Mouse (Mus musculus) liver, embryonic 16.5 days (tissue): Measurements from ENCODE around the gene Trpm3. TPM values are rescaled to one million over a fixed set of nuclear protein-coding genes. Genes with fewer than 3 reads are reported as not detected.
A peak's percentile ranks its signal among the peaks of the same experiment; 100 is the strongest.
"Not testable (repeated sequence)": the region's sequence is repeated elsewhere in the genome, so short reads cannot be mapped to it uniquely, and the experiment has no call there.

ENCODE experiments used
- ATAC-seq: fragments of 200-750 bp; cut with Nextera tagmentation; 2 replicates; pipeline ENCODE4 v1.8.0; 2017; ENCODE audit warnings: low read depth, mild to moderate bottlenecking, moderate number of reproducible peaks, moderate library complexity
- H3K27ac ChIP-seq: fragments of 300-500 bp; sonication (generic); 2 replicates; pipeline ENCODE4 v1.5.1; 2014; ENCODE audit warnings: mild to moderate bottlenecking, low read length
- H3K27me3 ChIP-seq: fragments of 300-500 bp; sonication (generic); 2 replicates; pipeline ENCODE4 v1.6.1; 2014; ENCODE audit warnings: low read depth, low read length, mixed read lengths; ENCODE audit not compliant: control insufficient read depth, insufficient read depth
- H3K36me3 ChIP-seq: fragments of 300-500 bp; sonication (generic); 2 replicates; pipeline ENCODE4 v1.6.1; 2014; ENCODE audit warnings: mild to moderate bottlenecking; ENCODE audit not compliant: control insufficient read depth, insufficient read depth
- H3K4me1 ChIP-seq: fragments of 300-500 bp; sonication (generic); 2 replicates; pipeline ENCODE4 v1.6.1; 2014; ENCODE audit warnings: low read depth, low read length, mixed read lengths; ENCODE audit not compliant: control insufficient read depth
- H3K4me2 ChIP-seq: fragments of 300-500 bp; sonication (generic); 2 replicates; pipeline ENCODE4 v1.6.1; 2014; ENCODE audit warnings: low read depth, low read length, mixed read lengths
- H3K4me3 ChIP-seq: fragments of 300-500 bp; sonication (generic); 2 replicates; pipeline ENCODE4 v1.5.1; 2014; ENCODE audit warnings: low read depth, mild to moderate bottlenecking, low read length
- H3K9ac ChIP-seq: fragments of 300-500 bp; sonication (generic); 2 replicates; pipeline ENCODE4 v1.6.1; 2014; ENCODE audit warnings: low read depth, low read length
- H3K9me3 ChIP-seq: fragments of 300-500 bp; sonication (generic); replicated peaks from 2 replicates; pipeline ENCODE4 v1.6.1; 2016; ENCODE audit warnings: low read length; ENCODE audit not compliant: control insufficient read depth
- WGBS: fragments of 180-500 bp; shearing (Covaris S2); extraction: QIAGEN DNeasy Blood & Tissue Kit; methylation state at CpG from one replicate; pipeline ENCODE4 v1.1.7; 2014; ENCODE audit not compliant: insufficient replicate concordance; 5-methylcytosine and 5-hydroxymethylcytosine counted together
- polyA plus RNA-seq: library from polyadenylated mRNA; unstranded; fragments of >200 nt; fragmentation: Nextera tagmentation; extraction: Ambion mirVana; gene quantifications from 2 replicates; pipeline ENCODE4 v1.2.1, GENCODE M21; 2015

Trpm3 gene
- polyA plus RNA-seq, 1 experiment from 2014 or later, result 0.04 TPM

- not testable (repeated sequence) for H3K4me3 ChIP-seq, H3K27ac ChIP-seq, H3K9ac ChIP-seq, H3K4me1 ChIP-seq, ATAC-seq, H3K27me3 ChIP-seq, H3K4me2 ChIP-seq, H3K9me3 ChIP-seq, H3K36me3 ChIP-seq
- WGBS, result 41% methylated on average over 1 of the region's 1 CpGs
Observed at GRCm38 (mm10) chr19:23033343-23033742, 894.5 kb downstream of the Trpm3 start.

- Histone ChIP-seq H3K9me3 (no peaks in the 10 kb centered on the region), H3K27ac (no peak overlapping the region), H3K9ac (no peak overlapping the region), H3K4me2 (no peak overlapping the region), H3K4me3 (no peak overlapping the region), H3K36me3 (no peaks in the 10 kb centered on the region), H3K4me1 (no peaks in the 10 kb centered on the region), H3K27me3 (no peaks in the 10 kb centered on the region)
- no peak for ATAC-seq
- 54% methylated on average over 5 of the region's 5 CpGs for WGBS
Observed at GRCm38 (mm10) chr19:23034117-23034516, 895.3 kb downstream of the Trpm3 start.

- 76% methylated on average over 4 of the region's 4 CpGs for WGBS
- Histone ChIP-seq H3K4me1 (no peaks in the 10 kb centered on the region), H3K36me3 (no peaks in the 10 kb centered on the region), H3K9ac (no peak overlapping the region), H3K4me3 (no peak overlapping the region), H3K27ac (no peak overlapping the region), H3K9me3 (no peaks in the 10 kb centered on the region), H3K4me2 (no peak overlapping the region), H3K27me3 (no peaks in the 10 kb centered on the region)
- ATAC-seq, result no peak
Observed at GRCm38 (mm10) chr19:23034933-23035332, 896.1 kb downstream of the Trpm3 start.

GRCm38 (mm10) chr19:23035786-23036185 is 896.9 kb downstream of the Trpm3 start:
- no peak overlapping the region for H3K9ac ChIP-seq
- no peaks in the 10 kb centered on the region for H3K9me3 ChIP-seq
- no peak overlapping the region for H3K27ac ChIP-seq
- no peaks in the 10 kb centered on the region for H3K4me1 ChIP-seq
- H3K36me3 ChIP-seq, result no peaks in the 10 kb centered on the region
- ATAC-seq, result no peak
- no peaks in the 10 kb centered on the region for H3K27me3 ChIP-seq
- WGBS, result 61% methylated on average over 3 of the region's 3 CpGs
- no peak overlapping the region for H3K4me2 ChIP-seq
- no peak overlapping the region for H3K4me3 ChIP-seq

GRCm38 (mm10) chr19:23036782-23037477 is 898.1 kb downstream of the Trpm3 start:
- H3K27ac ChIP-seq, result no peak overlapping the region
- H3K4me3 ChIP-seq, result no peak overlapping the region
- no peak overlapping the region for H3K4me2 ChIP-seq
- no peak for ATAC-seq
- no peak overlapping the region for H3K9ac ChIP-seq
- H3K36me3 ChIP-seq, result no peaks in the 10 kb centered on the region
- WGBS, result 40% methylated on average over 11 of the region's 11 CpGs
- no peaks in the 10 kb centered on the region for H3K4me1 ChIP-seq
- no peaks in the 10 kb centered on the region for H3K27me3 ChIP-seq
- H3K9me3 ChIP-seq, result no peaks in the 10 kb centered on the region

GRCm38 (mm10) chr19:23037499-23037898 is 898.7 kb downstream of the Trpm3 start:
- WGBS, result 75% methylated on average over 14 of the region's 14 CpGs
- Histone ChIP-seq H3K9me3 (no peaks in the 10 kb centered on the region), H3K4me3 (no peak overlapping the region), H3K4me2 (no peak overlapping the region), H3K9ac (no peak overlapping the region), H3K27me3 (no peaks in the 10 kb centered on the region), H3K4me1 (no peaks in the 10 kb centered on the region), H3K27ac (no peak overlapping the region), H3K36me3 (no peaks in the 10 kb centered on the region)
- ATAC-seq, result no peak

- H3K9ac ChIP-seq, result no peak overlapping the region
- peak; percentile 48; the same call in 1 of the 2 replicates for ATAC-seq
- H3K4me1 ChIP-seq, result no peaks in the 10 kb centered on the region
- 72% methylated on average over 2 of the region's 2 CpGs for WGBS
- no peaks in the 10 kb centered on the region for H3K27me3 ChIP-seq
- H3K9me3 ChIP-seq, result no peaks in the 10 kb centered on the region
- H3K4me3 ChIP-seq, result no peak overlapping the region
- no peaks in the 10 kb centered on the region for H3K36me3 ChIP-seq
- no peak overlapping the region for H3K27ac ChIP-seq
- no peak overlapping the region for H3K4me2 ChIP-seq
Observed at GRCm38 (mm10) chr19:23038321-23038720, 899.5 kb downstream of the Trpm3 start.

- no peaks in the 10 kb centered on the region for H3K36me3 ChIP-seq
- no peak overlapping the region for H3K27ac ChIP-seq
- ATAC-seq, result no peak
- WGBS, result 55% methylated on average over 6 of the region's 6 CpGs
- H3K9me3 ChIP-seq, result no peaks in the 10 kb centered on the region
- H3K9ac ChIP-seq, result no peak overlapping the region
- H3K4me3 ChIP-seq, result no peak overlapping the region
- no peaks in the 10 kb centered on the region for H3K27me3 ChIP-seq
- no peak overlapping the region for H3K4me2 ChIP-seq
- H3K4me1 ChIP-seq, result no peaks in the 10 kb centered on the region
Observed at GRCm38 (mm10) chr19:23041483-23042167, 902.8 kb downstream of the Trpm3 start.

- no peak overlapping the region for H3K9ac ChIP-seq
- no peaks in the 10 kb centered on the region for H3K9me3 ChIP-seq
- no peaks in the 10 kb centered on the region for H3K36me3 ChIP-seq
- no peak overlapping the region for H3K4me3 ChIP-seq
- no peak overlapping the region for H3K27ac ChIP-seq
- H3K27me3 ChIP-seq, result no peaks in the 10 kb centered on the region
- H3K4me1 ChIP-seq, result no peaks in the 10 kb centered on the region
- ATAC-seq, result no peak
- H3K4me2 ChIP-seq, result no peak overlapping the region
- 50% methylated on average over 6 of the region's 6 CpGs for WGBS
Observed at GRCm38 (mm10) chr19:23042168-23042733, 903.4 kb downstream of the Trpm3 start.
